Mouse (Mus musculus) liver, adult 2 months (tissue): ENCODE results near the gene Ift140. TPM values are rescaled to one million over a fixed set of nuclear protein-coding genes. Genes with fewer than 3 reads are reported as not detected.
A peak's percentile ranks its signal among the peaks of the same experiment; 100 is the strongest.

Experiments
- DNase-seq: peaks from one replicate; pipeline ENCODE4 v3.0.0-alpha.2; 2011; ENCODE audit warnings: low read depth, low spot score; ENCODE audit errors: extremely low read depth
- H3K27ac ChIP-seq: fragments of 200-500 bp; replicated peaks from 2 replicates; pipeline ENCODE4 v1.5.1; 2012; ENCODE audit warnings: low read depth, mild to moderate bottlenecking, control low read depth, inconsistent platforms, low read length; ENCODE audit not compliant: insufficient read depth
- H3K27me3 ChIP-seq: fragments of 200-500 bp; 2 replicates; pipeline ENCODE4 v1.6.1; 2012; ENCODE audit warnings: mild to moderate bottlenecking, moderate library complexity, low read length, inconsistent platforms; ENCODE audit not compliant: control insufficient read depth, insufficient read depth
- H3K36me3 ChIP-seq: fragments of 200-500 bp; 2 replicates; pipeline ENCODE4 v1.6.1; 2012; ENCODE audit warnings: low read length, inconsistent platforms; ENCODE audit not compliant: control insufficient read depth, insufficient read depth
- H3K4me1 ChIP-seq: fragments of 200-500 bp; 2 replicates; pipeline ENCODE4 v1.6.1; 2011; ENCODE audit warnings: low read length; ENCODE audit not compliant: control insufficient read depth, insufficient read depth
- H3K4me3 ChIP-seq: fragments of 200-500 bp; 2 replicates; pipeline ENCODE4 v1.5.1; 2011; ENCODE audit warnings: low read depth, mild to moderate bottlenecking, control low read depth, low read length, moderate library complexity; ENCODE audit not compliant: insufficient read depth
- H3K79me2 ChIP-seq: fragments of 200-500 bp; 2 replicates; pipeline ENCODE4 v1.6.1; 2012; ENCODE audit warnings: inconsistent platforms, mild to moderate bottlenecking, low read length, moderate library complexity; ENCODE audit not compliant: control insufficient read depth, insufficient read depth
- H3K9ac ChIP-seq: fragments of 200-500 bp; 2 replicates; pipeline ENCODE4 v1.6.1; 2012; ENCODE audit warnings: low read depth, mild to moderate bottlenecking, control low read depth, inconsistent platforms, low read length
- CTCF ChIP-seq: fragments of 200-500 bp; IDR thresholded peaks from 2 replicates; pipeline ENCODE4 v1.5.1; 2011; ENCODE audit warnings: low read depth, low read length, control low read depth
- POLR2A ChIP-seq: fragments of 200-500 bp; IDR thresholded peaks from 2 replicates; pipeline ENCODE4 v1.6.1; 2011; ENCODE audit warnings: low read length, control low read depth; ENCODE audit not compliant: insufficient read depth; ENCODE audit errors: extremely low read depth
- WGBS: fragments of 180-500 bp; shearing (Covaris S2); methylation state at CpG from one replicate; pipeline ENCODE4 v1.1.7; 2018; 5-methylcytosine and 5-hydroxymethylcytosine counted together
- polyA plus RNA-seq: library from polyadenylated mRNA; depleted of rRNA; stranded (reverse); fragments of >200 nt; gene quantifications from 2 replicates; pipeline ENCODE4 v1.2.3, GENCODE M21; 2012
- total RNA-seq: library from RNA; depleted of rRNA; stranded (reverse); fragments of >200 nt; gene quantifications from 2 replicates; pipeline ENCODE4 v1.2.3, GENCODE M21; 2014

Ift140 gene
- total and polyA plus RNA-seq, 2 experiments: 3.4 to 4.6 TPM

DNA sequence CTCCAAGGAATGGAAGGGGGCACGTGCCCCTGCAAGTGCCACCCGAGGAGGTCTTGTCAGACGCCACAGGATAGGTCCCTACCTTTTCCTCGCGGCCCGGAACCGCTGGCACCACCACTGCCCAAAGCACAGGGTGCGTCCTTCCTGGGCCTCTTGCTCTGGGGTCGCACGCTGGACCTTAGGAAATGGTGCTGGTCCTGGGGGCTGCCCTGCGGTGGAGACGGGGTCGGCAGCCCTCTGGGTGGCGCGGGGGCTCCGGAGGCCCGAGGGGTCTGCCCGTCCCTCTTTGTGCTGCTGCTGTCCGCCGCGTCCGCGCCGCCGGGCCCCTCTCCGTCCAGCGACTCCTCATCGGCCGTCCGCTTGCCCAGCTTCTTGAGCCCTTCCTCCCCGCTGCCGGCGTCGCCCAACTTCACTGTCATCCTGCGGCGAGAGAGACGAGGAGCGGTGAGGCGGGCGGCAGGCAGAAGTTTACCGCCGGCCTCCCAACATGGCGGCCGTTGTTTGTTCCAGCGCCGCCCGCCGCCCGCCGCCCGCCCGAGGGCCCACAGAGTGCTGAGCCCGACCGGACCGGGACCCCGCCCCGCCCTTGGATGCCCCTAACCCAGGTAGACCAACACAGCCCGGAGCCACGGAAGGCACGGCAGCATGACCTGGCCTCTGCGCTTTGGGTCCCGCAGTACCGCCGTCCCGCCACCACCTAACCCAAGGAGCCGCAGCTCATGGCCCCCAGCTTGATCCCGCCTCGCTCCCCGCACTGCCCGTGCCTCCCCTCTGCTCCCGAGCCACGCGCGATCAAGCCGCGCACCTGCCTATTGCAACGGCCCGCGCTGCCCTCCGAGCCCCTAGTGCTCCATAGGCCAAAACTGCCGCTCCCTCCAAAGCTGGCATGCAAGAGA lies 2.0 kb upstream of the Ift140 start:
- Histone ChIP-seq H3K79me2 (peaks cover 30% of the 10 kb centered on the region), H3K27ac (peak overlapping the region; percentile 23), H3K36me3 (peaks cover 15% of the 10 kb centered on the region), H3K9ac (peak overlapping the region; percentile 94), H3K4me3 (peak overlapping the region; percentile 64), H3K4me1 (peaks cover 1% of the 10 kb centered on the region; the same call in 1 of the 2 replicates), H3K27me3 (no peaks in the 10 kb centered on the region)
- DNase-seq: no peak
- WGBS: under 1% methylated on average over 81 of the region's 81 CpGs
- TF ChIP-seq CTCF: no peak
- TF ChIP-seq POLR2A: no peak

- Histone ChIP-seq H3K27me3 (no peaks in the 10 kb centered on the region), H3K9ac (peak overlapping the region; percentile 76), H3K36me3 (peaks cover 8% of the 10 kb centered on the region; the same call in 1 of the 2 replicates), H3K4me3 (peak overlapping the region; percentile 64), H3K79me2 (peaks cover 22% of the 10 kb centered on the region), H3K27ac (peak overlapping the region; percentile 62), H3K4me1 (peaks cover 1% of the 10 kb centered on the region; the same call in 1 of the 2 replicates)
- peak; percentile 57 for DNase-seq
- WGBS: under 1% methylated on average over 39 of the region's 39 CpGs
- TF ChIP-seq CTCF: no peak
- TF ChIP-seq POLR2A: no peak
Measured at GRCm38 (mm10) chr17:25014841-25015570, 879 bp upstream of the Ift140 start.

DNA sequence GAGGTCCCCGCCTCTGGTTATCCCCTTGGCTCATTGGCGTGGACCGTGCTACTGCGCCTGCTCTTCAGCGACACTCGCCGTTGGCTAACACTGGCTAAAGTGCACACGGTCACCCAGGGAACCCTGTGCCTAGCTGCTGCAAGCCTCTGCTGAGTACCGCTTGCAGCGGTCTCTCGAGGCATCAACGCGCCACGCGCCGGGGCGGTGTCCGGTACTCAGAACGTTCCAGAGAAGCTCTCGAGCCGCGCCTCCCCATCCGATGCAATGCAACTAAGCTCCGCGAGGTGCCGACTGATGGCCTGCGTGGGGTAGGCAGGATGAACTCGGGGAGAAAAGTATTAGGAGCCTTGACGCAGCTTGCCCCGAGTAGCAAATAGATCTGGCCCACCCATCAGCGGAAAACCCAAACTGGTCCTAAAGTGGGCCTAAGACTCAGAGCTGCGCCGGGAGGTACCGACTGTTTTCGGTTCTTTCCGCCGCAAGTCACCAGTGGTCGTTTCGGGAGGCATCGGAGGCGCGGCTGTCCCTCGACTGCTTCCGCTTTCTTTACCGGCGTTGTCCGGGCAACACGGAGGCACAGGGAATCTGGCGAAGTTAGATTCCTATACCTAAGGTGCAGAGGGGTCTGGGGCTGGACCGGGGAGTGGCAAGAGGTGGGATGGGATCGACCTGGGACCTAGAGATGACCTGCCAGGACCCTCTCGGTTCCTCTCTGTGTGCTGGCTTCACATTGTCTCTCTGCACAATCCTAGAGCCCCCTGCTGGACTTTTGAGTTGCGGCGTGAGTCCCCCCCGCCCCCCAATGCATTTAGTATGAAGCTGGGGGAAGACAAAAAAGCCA lies 627 bp downstream of the Ift140 start:
- Histone ChIP-seq H3K79me2 (peaks cover 18% of the 10 kb centered on the region), H3K4me1 (peaks cover 1% of the 10 kb centered on the region; the same call in 1 of the 2 replicates), H3K27ac (peak overlapping the region; percentile 8; the same call in 1 of the 2 replicates), H3K4me3 (peak overlapping the region; percentile 56), H3K9ac (peak overlapping the region; percentile 62), H3K36me3 (peaks cover 4% of the 10 kb centered on the region; the same call in 1 of the 2 replicates), H3K27me3 (no peaks in the 10 kb centered on the region)
- TF ChIP-seq CTCF (peak; percentile 29), POLR2A (peak; percentile 62; the same call in 1 of the 2 replicates)
- peak; percentile 89 for DNase-seq
- under 1% methylated on average over 55 of the region's 55 CpGs for whole genome bisulfite sequencing

DNA sequence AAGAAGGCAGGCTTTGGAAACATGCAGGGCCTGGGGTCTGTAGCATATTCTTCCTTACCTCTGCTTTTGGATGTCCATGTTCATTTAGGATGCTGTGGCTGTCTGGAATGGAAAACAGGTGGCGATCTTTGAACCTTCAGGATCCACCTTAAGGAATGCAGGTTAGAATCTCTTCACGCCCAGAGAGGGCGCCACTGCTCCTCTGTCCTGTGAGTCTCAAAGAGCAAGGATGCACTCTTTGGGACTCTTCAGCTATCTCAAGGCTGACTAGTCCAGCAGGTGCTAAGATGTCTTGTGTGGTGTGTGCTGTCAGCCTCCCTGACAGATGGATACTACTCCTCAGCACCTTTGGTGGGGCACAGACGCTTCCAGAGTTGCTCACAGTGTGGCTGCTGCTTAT lies 20.3 kb downstream of the Ift140 start:
- WGBS: 84% methylated on average over 4 of the region's 4 CpGs
- Histone ChIP-seq H3K27me3 (no peaks in the 10 kb centered on the region), H3K4me1 (no peaks in the 10 kb centered on the region), H3K27ac (no peak overlapping the region), H3K9ac (no peak overlapping the region), H3K4me3 (no peak overlapping the region), H3K36me3 (peaks cover 12% of the 10 kb centered on the region; the same call in 1 of the 2 replicates), H3K79me2 (no peaks in the 10 kb centered on the region)
- no peak for DNase-seq
- TF ChIP-seq POLR2A: no peak
- TF ChIP-seq CTCF: peak; percentile 41; the same call in 1 of the 2 replicates

GRCm38 (mm10) chr17:25044879-25045278 lies 29.0 kb downstream of the Ift140 start:
- DNase-seq: no peak
- Histone ChIP-seq H3K27ac (no peak overlapping the region), H3K4me3 (no peak overlapping the region), H3K4me1 (no peaks in the 10 kb centered on the region), H3K79me2 (no peaks in the 10 kb centered on the region), H3K27me3 (no peaks in the 10 kb centered on the region), H3K36me3 (no peaks in the 10 kb centered on the region; the same call in 1 of the 2 replicates), H3K9ac (no peak overlapping the region)
- TF ChIP-seq CTCF: no peak
- no peak for TF ChIP-seq POLR2A
- WGBS: 78% methylated on average over 7 of the region's 7 CpGs
